Mouse (Mus musculus) right cerebral cortex, adult 18-20 months (tissue): ENCODE results near the gene Iglon5.

Source experiments
- DNase-seq: peaks from one replicate; pipeline ENCODE4 v3.0.0; 2022; ENCODE audit warnings: mixed read lengths

Iglon5 gene

DNA sequence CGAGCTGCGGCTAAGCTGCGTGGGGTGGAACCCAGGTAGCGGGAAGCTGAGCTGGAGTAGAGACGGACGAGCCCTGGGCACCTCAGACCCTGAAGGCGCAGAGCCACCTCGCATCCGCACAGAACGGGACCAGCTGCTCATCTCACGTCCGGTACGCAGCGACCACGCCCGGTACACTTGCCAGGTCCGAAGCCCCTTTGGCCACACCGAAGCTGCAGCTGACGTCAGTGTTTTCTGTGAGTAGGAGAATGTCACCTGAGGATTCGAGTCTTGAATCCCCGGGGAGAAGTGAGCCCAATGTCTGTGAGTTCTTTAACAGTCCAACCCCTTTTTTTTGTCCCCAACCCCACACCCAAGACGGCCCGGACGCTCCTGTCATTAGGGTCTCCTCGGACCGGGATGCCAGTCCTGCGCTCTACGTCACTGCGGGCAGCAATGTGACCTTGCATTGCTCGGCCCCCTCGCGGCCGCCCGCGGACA, 25.0 kb downstream of the Iglon5 start:
- no peak for DNase-seq

DNA sequence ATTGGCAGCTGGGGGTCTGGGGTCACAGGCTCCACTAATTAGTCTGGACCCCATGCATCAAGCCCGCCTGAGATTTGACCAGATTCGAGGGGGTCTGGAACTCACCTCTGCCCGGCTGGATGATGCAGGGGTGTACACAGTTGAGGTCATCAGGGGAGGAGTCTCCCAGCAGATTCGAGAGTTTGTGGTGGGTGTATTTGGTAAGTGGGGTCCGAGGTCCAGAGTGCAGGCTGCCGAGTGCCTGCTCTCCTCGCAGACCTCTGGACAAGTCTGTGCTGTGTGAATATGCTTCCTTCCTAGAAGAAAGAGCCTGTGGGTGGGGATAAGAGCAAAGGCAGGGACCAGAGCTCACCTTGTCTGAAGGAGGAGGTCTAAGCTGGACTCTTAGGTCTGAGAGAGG, 25.9 kb downstream of the Iglon5 start:
- no peak for DNase-seq

GRCm38 (mm10) chr7:43462851-43463250, 27.0 kb downstream of the Iglon5 start, which contains the start of gene Vsig10l:
TSS of gene Vsig10l (plus strand) at chr7:43463151.
- DNase-seq = no peak

GRCm38 (mm10) chr7:43454371-43454770, 35.5 kb downstream of the Iglon5 start:
- DNase-seq = no peak

DNA sequence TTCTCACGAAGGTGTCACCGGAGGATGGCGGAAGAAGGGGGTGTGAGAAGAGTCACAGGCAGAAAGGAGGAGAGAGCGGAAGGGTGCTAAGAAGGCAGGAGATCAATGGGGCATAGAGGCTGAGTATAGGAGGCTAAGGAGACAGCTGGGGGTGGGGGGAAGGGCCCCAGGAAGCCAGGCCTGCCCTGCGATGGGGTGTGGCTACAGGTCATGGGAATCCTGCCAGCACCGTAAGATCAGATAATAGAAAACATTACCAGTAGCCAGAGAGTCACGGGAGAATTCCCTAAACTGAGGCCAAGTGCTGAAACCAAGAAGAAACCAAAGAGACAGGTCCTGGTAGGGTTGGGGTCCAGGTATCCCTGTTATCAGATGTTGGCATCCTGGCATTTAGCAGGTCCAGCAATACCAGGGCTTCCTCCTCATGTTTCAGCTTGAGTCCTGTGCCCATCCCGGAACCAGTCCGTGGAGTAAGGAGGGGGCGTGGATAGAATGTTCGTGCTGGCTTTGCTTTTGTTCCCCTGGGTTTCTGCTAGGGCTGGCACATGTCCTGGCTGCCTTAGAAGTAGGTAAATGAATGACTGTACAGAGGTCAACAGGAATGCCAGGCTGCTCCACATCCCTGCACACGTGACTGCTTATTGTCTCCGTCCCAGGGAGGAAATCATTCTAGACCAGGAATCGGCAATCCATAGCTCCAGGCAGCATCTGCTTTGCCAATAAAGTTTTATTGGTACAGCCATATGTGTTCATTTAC, 36.1 kb downstream of the Iglon5 start:
- DNase-seq = no peak

DNA sequence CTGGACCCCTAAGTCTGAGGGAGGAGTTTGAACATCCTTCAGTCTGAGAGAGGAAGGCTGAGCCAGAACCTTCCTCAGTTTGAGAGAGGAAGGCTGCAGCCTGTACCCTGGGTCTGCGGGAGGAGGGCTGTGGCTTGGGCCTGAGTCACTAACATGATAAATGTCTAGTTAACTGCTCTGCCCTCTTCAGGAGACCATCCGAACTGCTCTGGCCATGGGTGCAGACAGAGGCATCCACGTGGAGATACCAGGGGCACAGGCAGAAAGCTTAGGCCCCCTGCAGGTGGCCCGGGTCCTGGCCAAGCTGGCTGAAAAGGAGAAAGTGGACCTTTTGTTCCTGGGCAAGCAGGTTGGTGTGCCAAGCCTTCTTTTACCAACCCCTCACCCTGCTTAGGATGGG, 37.3 kb downstream of the Iglon5 start:
- DNase-seq = no peak

DNA sequence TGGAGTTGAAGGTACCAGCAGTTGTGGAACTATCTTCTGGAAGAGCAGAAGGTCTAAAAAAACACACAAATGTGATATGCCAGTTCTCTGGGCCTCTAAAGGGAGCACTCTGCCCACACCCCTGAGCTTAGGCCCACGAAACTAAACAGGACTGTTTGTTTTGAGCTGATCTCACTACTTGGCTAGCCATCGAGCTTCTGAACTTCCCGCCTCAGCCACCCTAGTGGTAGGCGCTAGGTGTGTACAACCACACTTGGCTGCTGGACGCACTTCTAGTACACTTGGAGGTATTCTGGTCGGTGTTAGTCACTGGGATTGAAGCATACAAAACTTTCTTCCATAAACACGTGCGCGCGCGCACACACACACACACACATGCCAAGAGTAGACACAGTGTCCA, 38.1 kb downstream of the Iglon5 start:
- DNase-seq = no peak

DNA sequence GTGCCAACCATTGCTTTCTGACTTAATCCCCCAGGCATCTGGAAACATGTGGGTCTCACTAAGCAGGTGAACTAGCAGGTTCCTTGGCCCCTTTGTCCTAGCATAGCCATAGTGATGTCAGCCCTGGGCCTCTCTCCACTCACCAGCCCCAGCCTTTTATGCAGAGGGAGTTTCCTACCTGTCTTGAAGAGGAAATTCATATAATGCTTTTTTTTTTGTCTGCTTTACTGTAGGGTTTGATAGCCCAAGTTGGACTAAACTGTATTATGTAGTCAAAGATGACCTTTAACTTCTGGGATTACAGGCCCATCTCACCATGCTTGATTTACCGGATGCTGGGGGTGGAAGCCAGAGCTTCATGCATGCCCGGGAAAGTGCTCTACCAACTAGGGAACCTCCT, 40.1 kb downstream of the Iglon5 start:
- DNase-seq = no peak

GRCm38 (mm10) chr7:43448246-43448645, 41.6 kb downstream of the Iglon5 start:
- no peak for DNase-seq

- DNase-seq = no peak
These were observed 42.1 kb downstream of the Iglon5 start for GRCm38 (mm10) chr7:43447801-43448200.

DNA sequence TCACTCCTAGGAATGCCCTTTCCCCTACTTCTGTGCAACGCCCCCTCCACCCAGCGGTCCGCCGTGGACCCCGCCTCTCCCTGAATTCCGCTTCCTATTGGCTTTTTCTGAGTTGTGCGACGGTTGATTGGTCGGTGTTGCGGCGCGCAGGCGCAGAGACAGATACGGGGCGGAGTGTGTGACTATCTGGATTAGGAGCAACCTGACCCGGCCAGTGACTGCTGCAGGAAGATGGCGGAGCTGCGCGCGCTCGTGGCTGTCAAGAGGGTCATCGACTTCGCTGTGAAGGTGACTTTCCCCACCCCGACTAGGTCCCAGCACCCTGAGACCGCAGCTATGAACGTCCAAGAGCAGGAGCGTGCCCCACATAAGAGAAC, 46.0 kb downstream of the Iglon5 start, which contains the start of the genes Etfb and Gm45233:
TSS of gene Etfb (plus strand) at position 167 of the 377 bp plus-strand sequence.
TSS of gene Gm45233 (plus strand) at position 212 of the 377 bp plus-strand sequence.
- peak; percentile 97 for DNase-seq

DNA sequence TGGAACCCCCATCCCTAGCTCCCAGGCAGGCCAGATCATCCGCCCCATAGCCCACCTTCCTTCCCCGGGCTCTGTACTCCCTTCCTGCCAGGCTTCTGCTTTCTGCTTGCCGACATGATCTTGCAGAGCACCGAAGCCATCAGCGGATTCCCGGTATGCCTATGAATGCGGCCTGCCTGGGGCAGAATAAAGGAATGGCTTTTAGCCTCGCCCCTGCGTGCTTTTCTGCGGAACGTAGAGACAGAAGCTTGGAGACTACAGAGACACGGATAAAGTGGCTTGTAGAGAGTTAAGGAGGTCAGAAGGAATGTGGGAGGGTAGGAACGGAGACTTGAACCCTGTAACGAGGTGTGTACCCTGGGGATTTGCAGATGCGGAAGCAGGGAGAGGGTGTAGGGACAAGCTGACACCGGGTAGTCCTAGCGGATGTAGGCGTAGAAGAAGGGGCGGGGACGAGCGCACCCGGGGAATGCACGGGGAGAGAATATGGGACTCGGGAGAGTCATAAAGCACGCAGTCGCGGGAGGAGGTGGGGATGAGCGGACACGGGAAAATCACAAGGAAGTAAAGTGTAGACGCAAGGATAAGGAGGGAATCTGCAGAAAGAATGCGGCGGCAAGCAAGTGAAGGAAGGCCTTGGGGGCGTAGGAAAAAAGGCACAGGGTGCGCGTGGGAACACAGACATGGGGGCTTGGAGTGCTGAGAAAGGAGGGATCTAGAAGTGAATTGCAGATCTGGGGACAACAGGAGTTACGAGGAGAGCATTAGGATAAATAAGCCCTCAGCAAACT, 46.6 kb downstream of the Iglon5 start:
- DNase-seq = peak; percentile 79

GRCm38 (mm10) chr7:43442684-43443083, 47.2 kb downstream of the Iglon5 start:
- no peak for DNase-seq

GRCm38 (mm10) chr7:43441071-43441470, 48.8 kb downstream of the Iglon5 start:
- no peak for DNase-seq

- DNase-seq = no peak
These were observed 49.4 kb downstream of the Iglon5 start, which contains the start of gene Cldnd2 for GRCm38 (mm10) chr7:43440482-43440881. TSS of gene Cldnd2 (plus strand) at chr7:43440782.

GRCm38 (mm10) chr7:43438611-43439010, 51.3 kb downstream of the Iglon5 start:
- DNase-seq = no peak

DNA sequence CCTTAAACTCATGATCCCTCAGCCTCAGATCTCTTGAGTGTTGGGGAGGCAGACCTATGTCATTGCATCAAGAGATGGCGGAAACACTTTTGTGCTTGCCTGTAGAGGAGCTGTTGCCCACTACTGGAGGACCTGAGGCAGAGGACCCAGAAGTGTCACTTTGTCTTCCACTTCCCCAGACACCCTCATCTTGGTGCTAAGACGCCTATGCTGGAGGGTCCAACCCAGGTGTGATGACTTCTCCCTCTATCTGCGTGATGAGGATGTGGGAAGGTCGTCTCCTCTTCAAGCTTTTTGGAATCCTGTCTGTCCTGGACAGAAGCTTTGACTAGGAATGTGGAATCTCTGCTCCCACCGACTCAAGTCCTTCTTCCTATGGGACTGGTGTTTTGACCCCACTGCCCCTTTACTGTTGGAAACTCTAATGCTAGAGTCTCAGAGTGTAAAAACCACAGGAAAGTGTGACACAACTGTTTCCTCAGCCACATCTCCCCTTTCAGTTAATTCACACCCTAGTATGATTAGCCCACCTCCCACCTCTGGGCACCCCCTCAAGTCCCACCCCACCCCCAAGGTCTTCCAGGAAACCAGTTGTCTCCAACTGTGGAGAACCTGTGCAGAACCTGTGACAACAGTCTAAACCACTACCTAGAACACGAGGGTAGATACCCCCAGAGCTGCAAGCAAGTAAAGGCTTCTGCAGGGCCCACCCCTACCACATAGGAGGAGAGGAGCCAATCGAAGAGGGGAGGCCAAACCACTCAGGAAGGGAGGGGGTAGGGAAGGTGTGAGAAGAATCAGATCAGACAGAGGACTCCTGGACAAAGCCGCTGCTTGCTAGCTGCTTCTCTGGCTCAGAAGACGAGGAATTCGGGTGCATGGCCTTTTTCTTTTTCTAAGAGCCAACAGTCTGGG, 53.3 kb downstream of the Iglon5 start, which contains the start of gene Nkg7:
TSS of gene Nkg7 (plus strand) at position 733 of the 915 bp plus-strand sequence.
- DNase-seq = no peak

GRCm38 (mm10) chr7:43434676-43435075, 55.2 kb downstream of the Iglon5 start:
- DNase-seq = no peak

- DNase-seq = no peak
These were observed 57.0 kb downstream of the Iglon5 start for GRCm38 (mm10) chr7:43432891-43433290.

DNA sequence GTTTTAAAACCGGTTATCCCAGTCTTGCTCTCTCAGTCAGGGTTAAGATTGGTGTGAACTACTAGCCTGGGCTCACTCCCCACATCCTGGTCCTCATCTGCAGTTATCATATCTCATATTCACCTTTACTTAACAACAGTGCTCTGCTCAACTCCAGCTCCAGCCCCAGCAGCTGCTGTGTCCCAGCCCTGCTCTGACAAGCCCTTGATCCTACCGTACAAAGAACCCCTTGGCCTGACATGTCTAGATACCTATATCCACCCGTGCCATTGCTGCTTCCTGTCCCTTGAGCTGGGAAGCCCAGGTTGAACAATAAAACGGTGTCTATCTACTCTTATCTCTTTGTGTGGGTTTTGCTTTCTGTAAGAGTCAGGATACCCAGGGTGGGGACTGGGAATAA, 60.4 kb downstream of the Iglon5 start:
- DNase-seq = no peak

- DNase-seq = no peak
These were observed 62.5 kb downstream of the Iglon5 start, which contains the start of gene Lim2 for GRCm38 (mm10) chr7:43427406-43427805. TSS of gene Lim2 (plus strand) at chr7:43427670.

- DNase-seq = no peak
These were observed 65.8 kb downstream of the Iglon5 start for GRCm38 (mm10) chr7:43423991-43424625.
